Mouse (Mus musculus): Measurements from ENCODE around the gene Dtx2. TPM values are rescaled to one million over a fixed set of nuclear protein-coding genes. Genes with fewer than 3 reads are reported as not detected.

The Dtx2 gene
- polyA plus RNA-seq, 1 experiment from 2014 or later = 21.4 TPM

DNA sequence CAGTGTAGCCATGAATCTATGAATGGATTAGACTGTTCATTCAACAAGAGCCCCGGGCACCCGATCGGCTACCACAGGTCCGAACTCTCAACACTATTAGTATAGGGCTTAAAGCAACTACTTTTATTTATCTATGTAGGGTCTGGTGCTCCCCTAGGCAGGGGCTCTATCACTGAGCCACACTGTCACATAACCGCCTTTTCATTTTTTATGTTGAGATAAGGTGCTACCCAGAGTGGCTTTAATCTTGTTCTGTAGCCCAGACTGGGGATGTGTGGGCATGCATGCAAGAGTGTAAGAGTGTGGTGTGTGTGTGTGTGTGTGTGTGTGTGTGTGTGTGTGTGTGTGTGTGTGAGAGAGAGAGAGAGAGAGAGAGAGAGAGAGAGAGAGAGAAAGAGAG lies 83.5 kb downstream of the Dtx2 start:
- H3K9me3 ChIP-seq = no peaks in the 10 kb centered on the region
- no peak overlapping the region for H3K4me3 ChIP-seq (replicated peaks)
- no peaks in the 10 kb centered on the region for H3K27me3 ChIP-seq (replicated peaks)
- no peaks in the 10 kb centered on the region for H3K36me3 ChIP-seq
- peaks cover 8% of the 10 kb centered on the region; the same call in 1 of the 2 replicates for H3K4me1 ChIP-seq (replicated peaks)
- no peak overlapping the region for H3K9ac ChIP-seq
- WGBS = 93% methylated on average over 5 of the region's 5 CpGs
- H3K4me2 ChIP-seq (replicated peaks) = no peak overlapping the region
- ATAC-seq = no peak
- no peak overlapping the region for H3K27ac ChIP-seq

DNA sequence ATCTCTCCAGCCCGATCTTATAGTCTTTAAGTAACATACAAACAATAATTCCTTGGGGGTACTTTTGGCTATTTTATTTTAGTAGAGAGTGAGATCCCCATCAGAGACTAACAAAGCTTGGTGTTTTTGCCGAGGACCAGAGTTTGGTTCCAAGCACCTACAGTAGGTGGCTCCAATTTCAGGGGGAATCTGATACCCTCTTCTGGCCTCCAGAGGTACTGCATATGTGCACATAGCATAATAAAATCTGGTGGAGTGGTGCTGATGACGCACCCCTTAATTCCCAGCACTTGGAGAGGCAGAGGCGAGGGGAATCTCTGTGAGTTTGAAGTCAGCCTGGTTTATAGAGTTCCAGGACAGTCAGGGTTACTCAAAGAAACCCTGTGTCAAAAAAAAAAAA lies 87.7 kb downstream of the Dtx2 start:
- Histone ChIP-seq H3K36me3 (no peaks in the 10 kb centered on the region), H3K4me2 (replicated peaks) (no peak overlapping the region), H3K9me3 (no peaks in the 10 kb centered on the region), H3K4me3 (replicated peaks) (no peak overlapping the region), H3K4me1 (replicated peaks) (peaks cover 14% of the 10 kb centered on the region), H3K27ac (no peak overlapping the region), H3K27me3 (replicated peaks) (no peaks in the 10 kb centered on the region), H3K9ac (no peak overlapping the region)
- 80% methylated on average over 4 of the region's 4 CpGs for WGBS
- ATAC-seq = no peak

Other genes starting within 250 kb of the Dtx2 start
- 0.24 and 0.30 TPM in 2 replicates for gene Styxl1, start 216.4 kb upstream of the Dtx2 start, polyA plus RNA-seq (2015; fragmentation: Nextera tagmentation; extraction: Ambion mirVana)
- gene Mdh2, start 216.3 kb upstream of the Dtx2 start, polyA plus RNA-seq (2015; fragmentation: Nextera tagmentation; extraction: Ambion mirVana) = 688 and 736 TPM in 2 replicates
- 2.7 and 3.7 TPM in 2 replicates for gene Srrm3, start 187.9 kb upstream of the Dtx2 start, polyA plus RNA-seq (2015; fragmentation: Nextera tagmentation; extraction: Ambion mirVana)
- 113 and 116 TPM in 2 replicates for gene Hspb1, start 106.9 kb upstream of the Dtx2 start, polyA plus RNA-seq (2015; fragmentation: Nextera tagmentation; extraction: Ambion mirVana)
- 151 and 154 TPM in 2 replicates for gene Ywhag, start 60.2 kb upstream of the Dtx2 start, polyA plus RNA-seq (2015; fragmentation: Nextera tagmentation; extraction: Ambion mirVana)
- 2.5 and 2.9 TPM in 2 replicates for gene Ssc4d, start 20.3 kb upstream of the Dtx2 start, polyA plus RNA-seq (2015; fragmentation: Nextera tagmentation; extraction: Ambion mirVana)
- 0.80 and 1.5 TPM in 2 replicates for gene Zp3, start 14.7 kb upstream of the Dtx2 start, polyA plus RNA-seq (2015; fragmentation: Nextera tagmentation; extraction: Ambion mirVana)
- gene Upk3b, start 43.7 kb downstream of the Dtx2 start, polyA plus RNA-seq (2015; fragmentation: Nextera tagmentation; extraction: Ambion mirVana) = 42.9 and 45.6 TPM in 2 replicates
- gene Upk3bl, start 59.7 kb downstream of the Dtx2 start, polyA plus RNA-seq (2015; fragmentation: Nextera tagmentation; extraction: Ambion mirVana) = 1.4 and 1.9 TPM in 2 replicates
- 16.3 and 19.4 TPM in 2 replicates for gene Rasa4, start 89.1 kb downstream of the Dtx2 start, polyA plus RNA-seq (2015; fragmentation: Nextera tagmentation; extraction: Ambion mirVana)
- 231 and 236 TPM in 2 replicates for gene Polr2j, start 121.8 kb downstream of the Dtx2 start, polyA plus RNA-seq (2015; fragmentation: Nextera tagmentation; extraction: Ambion mirVana)
- gene Lrwd1, start 141.3 kb downstream of the Dtx2 start, polyA plus RNA-seq (2015; fragmentation: Nextera tagmentation; extraction: Ambion mirVana) = 24.5 and 25.3 TPM in 2 replicates
- 15.3 and 17.2 TPM in 2 replicates for gene Alkbh4, start 141.3 kb downstream of the Dtx2 start, polyA plus RNA-seq (2015; fragmentation: Nextera tagmentation; extraction: Ambion mirVana)
- 6.4 and 6.7 TPM in 2 replicates for gene Orai2, start 175.9 kb downstream of the Dtx2 start, polyA plus RNA-seq (2015; fragmentation: Nextera tagmentation; extraction: Ambion mirVana)
- gene Prkrip1, start 204.2 kb downstream of the Dtx2 start, polyA plus RNA-seq (2015; fragmentation: Nextera tagmentation; extraction: Ambion mirVana) = 44.2 and 45.7 TPM in 2 replicates